Mouse (Mus musculus) hindbrain, postnatal 0 days (tissue): ENCODE measurements at regions not wholly inside any gene's neighbourhood (a gene's known extent, or its start where the extent isn't known, plus 50 kb on each side); places are given as distances from the start of the nearest gene placed in this dataset.

ENCODE experiments used
- ATAC-seq: fragments of 200-750 bp; cut with Nextera tagmentation; 2 replicates; pipeline ENCODE4 v1.8.0; 2017; ENCODE audit warnings: mild to moderate bottlenecking, moderate TSS enrichment, moderate library complexity
- DNase-seq: peaks from one replicate; pipeline ENCODE4 v3.0.0-alpha.2; 2015; ENCODE audit warnings: low spot score
- H3K27ac ChIP-seq: fragments of 300-500 bp; sonication (generic); 2 replicates; pipeline ENCODE4 v1.5.1; 2014; ENCODE audit warnings: mild to moderate bottlenecking
- H3K27me3 ChIP-seq: fragments of 300-500 bp; sonication (generic); 2 replicates; pipeline ENCODE4 v1.6.1; 2014; ENCODE audit warnings: low read length, mixed read lengths; ENCODE audit not compliant: insufficient read depth
- H3K36me3 ChIP-seq: fragments of 300-500 bp; sonication (generic); 2 replicates; pipeline ENCODE4 v1.6.1; 2014; ENCODE audit warnings: low read length, mixed read lengths; ENCODE audit not compliant: insufficient read depth
- H3K4me1 ChIP-seq: fragments of 300-500 bp; sonication (generic); 2 replicates; pipeline ENCODE4 v1.6.1; 2014; ENCODE audit warnings: antibody characterized with exemption, low read length, mixed read lengths; ENCODE audit not compliant: insufficient read depth
- H3K4me2 ChIP-seq: fragments of 300-500 bp; sonication (generic); 2 replicates; pipeline ENCODE4 v1.6.1; 2014; ENCODE audit warnings: low read depth, mild to moderate bottlenecking, low read length, moderate library complexity, mixed read lengths
- H3K4me3 ChIP-seq: fragments of 300-500 bp; sonication (generic); 2 replicates; pipeline ENCODE4 v1.5.1; 2014; ENCODE audit warnings: low read length
- H3K9ac ChIP-seq: fragments of 300-500 bp; sonication (generic); replicated peaks from 2 replicates; pipeline ENCODE4 v1.6.1; 2014; ENCODE audit warnings: mild to moderate bottlenecking, low read length, moderate library complexity, mixed read lengths
- H3K9me3 ChIP-seq: fragments of 300-500 bp; sonication (generic); 2 replicates; pipeline ENCODE4 v1.6.1; 2016; ENCODE audit warnings: low read length, mixed read lengths
- CTCF ChIP-seq: IDR thresholded peaks from 2 replicates; pipeline ENCODE4 v1.5.1; 2016; ENCODE audit warnings: antibody characterized with exemption, control low read depth, low read depth
- WGBS: fragments of 180-500 bp; shearing (Covaris S2); extraction: QIAGEN DNeasy Blood & Tissue Kit; methylation state at CpG from one replicate; pipeline ENCODE4 v1.1.7; 2014; 5-methylcytosine and 5-hydroxymethylcytosine counted together

DNA sequence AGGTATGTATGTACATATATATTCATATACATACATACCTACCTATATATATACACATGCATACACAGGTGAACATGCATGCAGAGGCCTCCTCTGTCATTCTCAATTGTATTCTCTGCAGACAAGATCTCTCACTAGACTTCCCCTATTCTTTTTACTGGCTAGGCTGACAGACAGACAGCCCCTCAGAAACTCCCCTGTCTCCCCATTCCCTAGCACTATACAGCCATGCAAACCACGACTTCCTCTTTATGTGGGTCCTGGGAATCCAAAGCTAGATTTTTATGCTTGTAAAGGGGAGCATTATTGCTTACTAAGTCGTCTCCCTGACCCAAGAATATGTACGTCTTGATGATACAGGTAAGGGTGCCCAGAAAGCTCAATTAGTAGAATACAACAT lies 86.9 kb downstream of the Fam124b start:
- Histone ChIP-seq H3K27ac (no peak overlapping the region), H3K4me2 (no peak overlapping the region), H3K27me3 (no peaks in the 10 kb centered on the region), H3K4me3 (no peak overlapping the region), H3K9ac (no peak overlapping the region), H3K36me3 (no peaks in the 10 kb centered on the region), H3K9me3 (no peaks in the 10 kb centered on the region), H3K4me1 (no peaks in the 10 kb centered on the region)
- DNase-seq (no peak), ATAC-seq (no peak)
- no peak for TF ChIP-seq CTCF
- WGBS, result 79% methylated on average over 3 of the region's 3 CpGs

DNA sequence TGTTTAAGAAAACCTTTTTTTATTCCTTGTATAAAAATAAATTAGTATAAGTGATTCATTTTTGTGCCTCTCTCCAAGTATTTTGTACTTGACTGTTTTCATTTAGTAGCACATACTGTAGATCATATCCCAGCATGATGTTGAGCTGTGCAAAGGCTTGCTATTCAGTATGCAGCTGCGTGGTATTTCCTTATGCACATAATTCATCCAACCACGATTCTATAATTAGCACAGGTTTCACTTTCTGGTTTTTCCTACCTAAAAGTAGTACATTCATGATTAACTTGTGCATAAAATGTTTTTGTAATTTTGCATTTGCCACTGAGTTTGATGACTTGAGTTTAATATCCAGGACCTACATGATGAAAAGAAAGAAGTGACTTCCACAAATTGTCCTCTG lies 94.3 kb downstream of the Fam124b start:
- no peak overlapping the region for H3K27ac ChIP-seq
- no peak for DNase-seq
- WGBS, result 83% methylated on average over 2 of the region's 2 CpGs

DNA sequence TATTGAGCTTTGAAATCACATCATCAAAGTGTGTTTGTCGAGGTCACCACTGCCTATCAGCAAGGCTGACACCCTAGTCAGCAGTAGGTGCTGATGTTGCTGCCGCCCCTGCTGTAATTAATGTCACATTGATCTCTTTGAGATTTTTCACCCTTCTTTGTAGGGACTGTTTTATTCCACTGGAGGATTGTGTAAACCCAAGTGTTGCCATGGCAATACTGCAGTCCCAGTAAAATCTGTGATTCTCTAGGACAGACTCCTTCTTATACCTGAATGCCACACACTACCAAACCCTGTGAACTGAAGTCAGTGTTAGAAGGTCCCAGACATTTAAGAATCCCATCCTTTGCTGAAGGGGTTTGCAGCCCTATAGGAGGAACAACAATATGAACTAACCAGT lies 102.4 kb downstream of the Fam124b start:
- no peak overlapping the region for H3K27ac ChIP-seq
- no peak overlapping the region for H3K9ac ChIP-seq
- no peaks in the 10 kb centered on the region for H3K9me3 ChIP-seq
- no peaks in the 10 kb centered on the region for H3K36me3 ChIP-seq
- H3K4me1 ChIP-seq, result no peaks in the 10 kb centered on the region
- no peak overlapping the region for H3K4me2 ChIP-seq
- H3K27me3 ChIP-seq, result no peaks in the 10 kb centered on the region
- 53% methylated on average over 2 of the region's 2 CpGs for WGBS
- H3K4me3 ChIP-seq, result no peak overlapping the region
- no peak for DNase-seq
- no peak for ATAC-seq
- no peak for TF ChIP-seq CTCF

More for the DNA sequence above, 94.3 kb downstream of the Fam124b start:
- Histone ChIP-seq H3K9me3 (no peaks in the 10 kb centered on the region), H3K9ac (no peak overlapping the region), H3K4me3 (no peak overlapping the region), H3K4me2 (no peak overlapping the region), H3K36me3 (no peaks in the 10 kb centered on the region), H3K4me1 (no peaks in the 10 kb centered on the region), H3K27me3 (no peaks in the 10 kb centered on the region)
- TF ChIP-seq CTCF, result no peak
- ATAC-seq, result no peak

DNA sequence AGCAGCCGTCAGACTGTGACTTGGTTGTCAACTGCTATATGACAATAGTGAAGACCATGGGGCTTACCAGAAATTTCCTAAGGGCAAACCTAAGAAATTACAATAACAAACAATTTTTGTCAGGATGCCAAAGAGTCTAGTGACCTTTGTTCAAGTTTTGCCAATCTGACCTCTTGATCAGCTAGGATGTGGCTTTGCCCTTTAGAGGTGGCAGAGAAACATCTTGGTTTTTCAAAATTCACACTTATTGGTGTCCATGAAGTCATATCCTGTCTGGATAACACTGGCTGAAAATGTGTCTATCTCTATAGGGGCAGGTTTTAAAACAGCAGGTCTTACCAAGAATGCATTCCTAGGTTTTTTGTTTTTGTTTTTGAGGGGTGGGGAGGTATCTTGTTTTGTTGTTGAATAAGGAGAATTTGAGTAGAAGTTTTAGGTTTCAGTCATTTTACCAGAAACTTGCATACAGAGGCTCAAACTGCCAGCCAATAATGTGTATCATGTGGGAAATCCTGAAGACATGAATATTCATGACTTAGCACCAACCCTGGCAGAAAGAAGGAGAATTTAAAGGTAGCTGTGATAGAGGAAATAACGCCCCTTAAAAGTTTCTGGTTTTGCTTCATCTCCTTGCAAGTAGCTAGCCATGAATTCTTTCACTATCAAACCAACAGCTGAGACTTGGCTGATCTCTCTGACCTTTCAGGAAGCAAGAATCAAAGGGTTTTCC lies 110.4 kb downstream of the Fam124b start:
- Histone ChIP-seq H3K9ac (no peak overlapping the region), H3K4me1 (no peaks in the 10 kb centered on the region), H3K4me2 (no peak overlapping the region), H3K27me3 (no peaks in the 10 kb centered on the region), H3K9me3 (no peaks in the 10 kb centered on the region), H3K4me3 (no peak overlapping the region), H3K27ac (no peak overlapping the region), H3K36me3 (no peaks in the 10 kb centered on the region)
- DNase-seq (no peak), ATAC-seq (no peak)
- no peak for TF ChIP-seq CTCF
- WGBS, result 76% methylated on average over 2 of the region's 2 CpGs

DNA sequence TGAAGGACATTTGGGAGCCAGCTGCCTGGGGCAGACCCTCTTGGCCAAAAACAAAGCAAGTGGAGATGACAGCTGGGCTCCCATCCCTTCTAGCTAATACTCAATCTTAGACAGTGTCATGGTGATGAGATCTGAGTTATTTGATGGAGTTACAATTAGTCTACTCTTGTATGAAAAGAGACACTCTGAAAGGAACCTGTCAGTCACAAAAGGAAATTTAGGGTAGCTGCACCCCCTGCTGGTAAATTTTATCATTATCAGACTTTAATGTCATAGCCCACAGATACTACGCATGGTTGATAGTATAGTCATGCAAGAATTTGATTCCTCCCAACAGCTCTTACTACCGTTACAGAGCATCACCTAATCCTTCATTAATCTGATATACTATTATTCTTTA lies 112.0 kb downstream of the Fam124b start:
- no peaks in the 10 kb centered on the region for H3K36me3 ChIP-seq
- H3K27me3 ChIP-seq, result no peaks in the 10 kb centered on the region
- no peaks in the 10 kb centered on the region for H3K4me1 ChIP-seq
- H3K9ac ChIP-seq, result no peak overlapping the region
- ATAC-seq (peak; percentile 55; the same call in 1 of the 2 replicates), DNase-seq (peak; percentile 70)
- no peaks in the 10 kb centered on the region for H3K9me3 ChIP-seq
- no peak overlapping the region for H3K27ac ChIP-seq
- peak; percentile 56 for TF ChIP-seq CTCF
- H3K4me3 ChIP-seq, result no peak overlapping the region
- H3K4me2 ChIP-seq, result no peak overlapping the region
- WGBS, result 60% methylated on average over 2 of the region's 2 CpGs

DNA sequence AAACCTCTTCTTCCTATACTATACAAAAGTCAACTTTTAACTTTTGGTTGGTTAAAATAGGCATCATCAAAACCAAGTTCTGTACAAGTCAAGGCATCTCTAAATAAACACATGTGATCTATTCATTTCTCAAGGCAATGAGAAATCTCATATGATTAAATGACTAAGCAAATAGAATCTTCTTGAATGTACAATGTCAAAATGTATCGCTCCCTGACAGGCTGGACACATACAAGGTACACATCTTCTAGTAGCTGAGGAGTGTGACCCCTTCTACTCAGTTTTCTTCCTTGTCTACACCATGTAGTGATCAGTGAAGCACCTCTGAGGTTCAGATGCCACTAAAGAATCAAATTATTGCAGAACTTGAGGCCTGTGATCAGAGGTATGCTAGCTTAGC lies 120.0 kb downstream of the Fam124b start:
- 98% methylated on average over 1 of the region's 1 CpGs for WGBS
- Histone ChIP-seq H3K4me2 (no peak overlapping the region), H3K9ac (no peak overlapping the region), H3K27me3 (no peaks in the 10 kb centered on the region), H3K27ac (no peak overlapping the region), H3K36me3 (no peaks in the 10 kb centered on the region), H3K4me1 (no peaks in the 10 kb centered on the region), H3K9me3 (no peaks in the 10 kb centered on the region), H3K4me3 (no peak overlapping the region)
- no peak for ATAC-seq
- no peak for DNase-seq
- TF ChIP-seq CTCF, result no peak

DNA sequence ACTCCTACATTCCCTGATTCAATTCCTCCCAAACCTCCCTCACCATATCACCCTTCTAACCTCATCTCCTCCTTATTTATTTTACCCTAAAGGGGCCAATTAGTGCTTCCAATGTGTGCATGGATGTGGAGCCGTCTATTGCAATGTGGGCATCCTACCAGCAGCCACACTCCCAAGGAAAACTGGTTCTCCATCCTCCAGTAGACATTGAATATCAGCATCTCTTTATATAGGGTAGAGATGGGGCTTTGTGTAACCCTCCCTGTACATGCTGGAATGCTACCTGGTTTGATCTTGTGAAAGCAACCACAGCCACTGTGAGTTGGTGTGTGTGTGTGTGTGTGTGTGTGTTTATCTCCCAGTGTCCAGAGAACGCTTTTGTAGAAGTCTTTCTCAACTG lies 126.5 kb downstream of the Fam124b start:
- Histone ChIP-seq H3K4me3 (no peak overlapping the region), H3K4me1 (no peaks in the 10 kb centered on the region), H3K27me3 (no peaks in the 10 kb centered on the region), H3K4me2 (no peak overlapping the region), H3K36me3 (no peaks in the 10 kb centered on the region), H3K9ac (no peak overlapping the region), H3K9me3 (no peaks in the 10 kb centered on the region), H3K27ac (no peak overlapping the region)
- DNase-seq, result no peak
- 68% methylated on average over 2 of the region's 2 CpGs for WGBS
- no peak for TF ChIP-seq CTCF
- ATAC-seq, result no peak
